Mouse (Mus musculus) mature B cell (primary cell): Measurements from ENCODE around the gene Wnt16.

ENCODE experiments used
- in situ Hi-C: fragments of 300-500 bp; cut with MboI; formaldehyde crosslinking; loops from 2 replicates; pipeline ENCODE4 v1.14.3; 2019

Wnt16 gene

GRCm38 (mm10) chr6:22325364-22326072 lies 37.5 kb downstream of the Wnt16 start:
- in situ Hi-C loops = loop anchor here (5.0 kb wide), 1 partner anchor 167 kb away; no protein-coding TSS in a partner anchor

DNA sequence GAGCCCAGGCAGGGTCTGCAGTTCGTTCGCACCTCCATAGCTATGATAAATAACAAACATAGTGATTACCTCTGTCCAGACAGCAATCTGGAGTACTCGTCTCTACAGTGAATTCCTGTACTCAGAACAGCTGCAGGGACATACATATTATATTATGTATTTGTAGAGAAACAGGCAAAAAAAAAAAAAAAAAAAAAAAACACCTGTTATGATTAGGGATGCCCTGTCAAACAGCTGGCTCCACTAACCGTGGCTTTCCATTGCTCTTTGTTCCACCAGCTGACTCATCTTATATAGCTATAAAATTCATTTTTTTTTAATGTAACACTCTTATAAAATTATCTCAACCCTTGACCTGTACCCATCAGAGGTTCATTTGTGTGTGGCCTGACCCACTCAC lies 38.3 kb downstream of the Wnt16 start:
- in situ Hi-C loops = loop anchor here (5.0 kb wide), 1 partner anchor 166 kb away; no protein-coding TSS in a partner anchor

DNA sequence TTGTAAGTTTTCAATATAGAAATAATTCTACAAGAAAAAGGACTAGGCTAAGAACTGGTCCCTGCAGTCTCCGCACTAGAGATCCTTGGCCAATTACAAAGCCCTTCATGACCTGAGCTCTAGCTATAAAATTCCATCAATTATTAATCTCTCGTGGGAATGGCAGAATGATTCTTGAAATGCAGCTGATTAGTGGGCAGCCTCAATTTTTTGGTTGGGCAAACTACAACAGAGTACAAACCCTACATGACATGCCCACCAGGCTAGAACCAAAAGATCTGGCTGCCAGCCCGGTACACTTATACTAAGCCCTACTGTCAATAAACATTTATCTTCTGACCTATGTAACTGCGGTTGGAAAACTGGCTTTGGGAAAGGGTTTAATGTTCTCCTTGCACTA lies 39.1 kb downstream of the Wnt16 start:
- in situ Hi-C loops = loop anchor here (5.0 kb wide), 1 partner anchor 165 kb away; no protein-coding TSS in a partner anchor

GRCm38 (mm10) chr6:22327931-22328330 lies 39.9 kb downstream of the Wnt16 start:
- in situ Hi-C loops = loop anchor here (5.0 kb wide), 1 partner anchor 164 kb away; no protein-coding TSS in a partner anchor

GRCm38 (mm10) chr6:22330169-22330960 lies 42.3 kb downstream of the Wnt16 start:
- in situ Hi-C loops = no loop called here

DNA sequence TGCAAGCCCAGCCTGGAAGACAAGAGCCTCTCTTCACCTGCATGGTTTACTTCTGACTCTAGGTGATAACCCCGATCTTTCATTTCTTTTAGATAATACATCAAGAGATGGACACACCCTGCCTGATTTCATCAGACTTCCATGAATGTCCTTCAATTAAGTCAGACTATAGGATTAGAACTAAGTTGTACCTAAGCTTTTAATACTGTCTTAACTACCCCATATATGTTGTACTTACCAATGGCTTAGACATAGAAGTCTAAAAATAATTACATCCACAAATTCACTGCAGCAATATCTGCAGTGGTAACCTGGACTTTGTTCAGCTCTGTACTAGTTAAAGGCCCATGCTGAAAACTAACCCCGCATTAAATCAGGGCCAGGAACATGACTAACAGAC lies 44.5 kb downstream of the Wnt16 start:
- in situ Hi-C loops = no loop called here

DNA sequence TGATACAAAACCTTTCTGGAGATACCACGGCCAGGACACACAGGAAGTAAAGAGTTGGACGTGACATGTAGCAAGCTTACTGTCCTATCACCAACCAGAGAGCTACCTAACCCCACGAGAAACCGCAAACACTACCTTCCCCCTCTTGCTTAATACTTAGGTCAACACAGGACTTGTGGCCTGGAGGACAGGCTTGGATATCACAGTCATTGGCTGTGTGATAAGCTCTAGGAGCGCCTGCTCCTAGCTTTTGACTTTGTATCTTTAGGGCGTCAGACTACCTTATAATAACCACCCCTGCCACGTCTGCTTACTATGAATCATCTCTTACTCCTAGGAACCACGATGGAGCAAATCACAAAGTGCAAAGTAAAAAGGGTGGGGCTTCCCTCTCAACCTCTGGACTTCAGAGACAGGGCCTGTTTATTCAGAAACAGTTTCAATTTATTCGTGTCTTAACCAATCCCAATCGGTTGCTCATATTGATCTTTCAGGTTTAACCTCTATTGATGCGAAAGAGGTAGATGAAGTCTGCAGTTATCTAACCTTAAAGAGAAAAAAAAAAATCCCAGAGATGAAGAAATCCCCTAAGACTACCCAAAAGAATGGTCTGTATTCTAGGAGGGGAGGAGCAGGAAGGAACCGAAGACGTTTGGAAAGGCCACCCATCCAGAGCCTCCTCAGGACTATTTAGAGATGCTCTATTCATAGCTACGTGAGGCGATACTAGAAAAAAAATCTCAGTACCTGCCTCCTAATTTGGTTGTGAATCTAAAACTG lies 51.9 kb downstream of the Wnt16 start:
- in situ Hi-C loops = no loop called here

GRCm38 (mm10) chr6:22340779-22341178 lies 52.8 kb downstream of the Wnt16 start:
- in situ Hi-C loops = no loop called here

DNA sequence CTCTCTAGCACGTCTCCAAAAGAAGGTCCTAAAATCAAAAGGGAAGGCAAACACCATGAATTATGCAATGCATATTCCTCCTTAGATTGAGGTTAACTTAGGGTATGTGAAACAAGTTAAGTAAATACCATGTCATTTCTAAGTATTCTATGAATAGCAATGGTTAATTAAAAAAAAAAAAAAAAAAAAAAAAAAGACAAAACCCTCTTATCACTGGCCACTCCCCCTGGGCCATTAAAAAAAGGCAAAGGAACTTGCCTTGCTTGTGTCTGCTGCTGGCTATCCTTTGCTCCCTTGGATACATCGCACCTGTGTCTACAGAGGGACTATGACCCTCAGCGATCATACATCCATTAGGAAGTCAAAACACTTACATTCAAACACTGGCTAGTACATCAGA lies 55.3 kb downstream of the Wnt16 start:
- in situ Hi-C loops = no loop called here

DNA sequence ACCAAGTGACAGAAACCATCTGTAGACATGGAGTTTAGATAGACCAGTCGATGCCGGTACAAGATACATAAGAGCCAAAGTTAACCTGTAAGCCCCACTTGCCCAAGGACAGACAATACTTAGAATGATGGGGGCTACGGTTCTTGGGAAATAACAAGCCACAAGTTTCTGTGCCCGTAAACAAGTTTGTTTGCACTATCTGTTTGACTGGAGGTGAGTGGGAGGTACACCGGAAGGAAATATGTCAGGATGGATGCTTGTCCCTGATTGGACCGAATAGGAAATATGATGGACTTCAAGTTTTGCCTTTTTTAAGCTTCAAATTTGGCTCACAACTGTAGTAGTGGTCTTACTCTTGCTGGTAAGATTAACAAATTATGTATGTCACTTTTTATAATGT lies 55.7 kb downstream of the Wnt16 start:
- in situ Hi-C loops = no loop called here

- in situ Hi-C loops = no loop called here
These were observed 56.4 kb downstream of the Wnt16 start for GRCm38 (mm10) chr6:22344443-22344842.

- in situ Hi-C loops = no loop called here
These were observed 59.3 kb downstream of the Wnt16 start for GRCm38 (mm10) chr6:22347132-22347902.
